Mouse (Mus musculus): ENCODE measurements around the gene Hoxa3.

DNA sequence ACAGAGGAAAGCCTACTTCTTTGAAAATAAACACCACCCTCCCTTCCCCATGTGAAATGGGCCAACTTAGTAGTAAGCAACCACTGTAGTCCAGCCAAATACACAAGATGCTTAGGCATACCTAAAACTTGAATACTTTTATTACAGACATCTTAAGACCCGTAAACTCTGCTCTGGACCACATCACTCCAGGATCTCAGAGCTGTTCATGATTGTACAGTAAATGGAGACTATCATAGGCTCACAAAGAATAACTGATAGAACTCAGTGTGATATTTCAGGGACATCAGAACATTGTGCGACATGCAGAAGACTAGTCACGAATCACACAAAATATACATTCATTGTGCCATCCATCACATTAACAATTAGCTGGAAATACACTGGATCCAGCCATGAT lies 57.7 kb downstream of the Hoxa3 start:
- TF ChIP-seq CTCF (IDR thresholded peaks at IDR 0.05; ENCODE audit: extremely low read depth, insufficient read depth, low read length) (no peak), POLR2A (IDR thresholded peaks at IDR 0.05; ENCODE audit: extremely low read depth, insufficient read depth, low read length) (no peak)
